Mouse (Mus musculus): ENCODE data around the gene Clnk. TPM values are rescaled to one million over a fixed set of nuclear protein-coding genes. Genes with fewer than 3 reads are reported as not detected.
"Not testable (repeated sequence)": the region's sequence is repeated elsewhere in the genome, so short reads cannot be mapped to it uniquely, and the experiment has no call there.

The Clnk gene
- not detected for total RNA-seq (2021)
- long read RNA-seq, experiment 1, partial matches to known transcripts = 0 of 3 reads
- long read RNA-seq, experiment 1, other reads (novel, unspliced or antisense) = 3 of 3 reads
- long read RNA-seq, experiment 2, partial matches to known transcripts = 0 of 3 reads
- long read RNA-seq, experiment 2, other reads (novel, unspliced or antisense) = 3 of 3 reads

- no peak for DNase-seq (ENCODE audit: low spot score in 2 of 2)
These were observed at the start of gene Clnk for GRCm38 (mm10) chr5:38876622-38877021. Gene Clnk (minus strand): TSS chr5:38876812.

- DNase-seq (ENCODE audit: low spot score in 2 of 2) = no peak
These were observed 28.7 kb upstream of the Clnk start for GRCm38 (mm10) chr5:38905271-38905670.

- DNase-seq (ENCODE audit: low spot score in 2 of 2) = no peak
These were observed 28.0 kb upstream of the Clnk start for GRCm38 (mm10) chr5:38904528-38905044.

- no peak for DNase-seq (ENCODE audit: low spot score in 2 of 2)
These were observed 26.3 kb upstream of the Clnk start for GRCm38 (mm10) chr5:38902889-38903288.

GRCm38 (mm10) chr5:38899051-38899450 lies 22.4 kb upstream of the Clnk start:
- peak in 1 of 2 experiments; percentile 30 for DNase-seq (ENCODE audit: low spot score in 2 of 2)

- DNase-seq (ENCODE audit: low spot score in 2 of 2) = no peak
These were observed 12.0 kb upstream of the Clnk start for GRCm38 (mm10) chr5:38888646-38889045.

- no peak for DNase-seq (ENCODE audit: low spot score in 2 of 2)
These were observed 10.1 kb upstream of the Clnk start for GRCm38 (mm10) chr5:38886623-38887275.

- DNase-seq (ENCODE audit: low spot score in 2 of 2) = not testable (repeated sequence)
These were observed 6.0 kb upstream of the Clnk start for GRCm38 (mm10) chr5:38882635-38883034.

GRCm38 (mm10) chr5:38881728-38882620 lies 5.4 kb upstream of the Clnk start:
- DNase-seq (ENCODE audit: low spot score in 2 of 2) = no peak

GRCm38 (mm10) chr5:38881416-38881727 lies 4.8 kb upstream of the Clnk start:
- no peak for DNase-seq (ENCODE audit: low spot score in 2 of 2)

GRCm38 (mm10) chr5:38879989-38880706 lies 3.5 kb upstream of the Clnk start:
- peak in 1 of 2 experiments; percentile 24 for DNase-seq (ENCODE audit: low spot score in 2 of 2)

- DNase-seq (ENCODE audit: low spot score in 2 of 2) = no peak
These were observed 1.2 kb downstream of the Clnk start for GRCm38 (mm10) chr5:38875403-38875802.

- DNase-seq (ENCODE audit: low spot score in 2 of 2) = no peak
These were observed 1.7 kb downstream of the Clnk start for GRCm38 (mm10) chr5:38874931-38875330.

- no peak for DNase-seq (ENCODE audit: low spot score in 2 of 2)
These were observed 3.7 kb downstream of the Clnk start for GRCm38 (mm10) chr5:38872906-38873305.

GRCm38 (mm10) chr5:38871591-38871990 lies 5.0 kb downstream of the Clnk start:
- DNase-seq (ENCODE audit: low spot score in 2 of 2) = peak; percentile 36 to 37

- DNase-seq (ENCODE audit: low spot score in 2 of 2) = no peak
These were observed 6.1 kb downstream of the Clnk start for GRCm38 (mm10) chr5:38870485-38870884.

- peak in 1 of 2 experiments; percentile 38 for DNase-seq (ENCODE audit: low spot score in 2 of 2)
These were observed 6.6 kb downstream of the Clnk start for GRCm38 (mm10) chr5:38869976-38870375.

GRCm38 (mm10) chr5:38864624-38865023 lies 12.0 kb downstream of the Clnk start:
- no peak for DNase-seq (ENCODE audit: low spot score in 2 of 2)

GRCm38 (mm10) chr5:38863029-38863428 lies 13.6 kb downstream of the Clnk start:
- no peak for DNase-seq (ENCODE audit: low spot score in 2 of 2)

- no peak for DNase-seq (ENCODE audit: low spot score in 2 of 2)
These were observed 14.2 kb downstream of the Clnk start for GRCm38 (mm10) chr5:38862288-38862985.
